Mouse (Mus musculus): ENCODE measurements around the gene Gm49354. TPM values are rescaled to one million over a fixed set of nuclear protein-coding genes. Genes with fewer than 3 reads are reported as not detected.
"Not testable (repeated sequence)": the region's sequence is repeated elsewhere in the genome, so short reads cannot be mapped to it uniquely, and the experiment has no call there.

Gene Gm49354
- polyA plus RNA-seq, 1 experiment from 2014 or later, result not detected

DNA sequence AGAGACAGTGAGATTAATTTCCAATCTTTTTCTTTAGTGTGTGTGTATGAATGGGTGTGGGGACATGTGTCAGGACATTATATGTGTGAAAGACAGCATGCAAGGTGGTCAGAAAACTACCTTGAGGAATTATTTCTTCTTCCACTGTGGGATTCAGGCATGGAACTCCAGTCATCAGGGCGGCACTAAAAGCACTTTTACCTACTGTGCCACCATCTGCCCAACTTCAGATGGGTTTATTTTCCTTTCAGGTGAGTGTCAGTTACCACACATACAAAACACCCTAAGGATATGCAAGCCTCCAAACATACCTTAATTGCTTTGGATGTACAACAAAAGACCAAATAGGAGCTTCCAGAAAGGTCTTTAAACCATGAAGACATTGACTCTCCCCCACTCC, 12.7 kb upstream of the Gm49354 start:
- no peaks in the 10 kb centered on the region for H3K27me3 ChIP-seq (ENCODE audit: poor library complexity, severe bottlenecking)
- H3K9me3 ChIP-seq, result no peaks in the 10 kb centered on the region
- no peak overlapping the region for H3K27ac ChIP-seq
- peaks cover 100% of the 10 kb centered on the region for H3K36me3 ChIP-seq (replicated peaks)
- no peaks in the 10 kb centered on the region for H3K4me1 ChIP-seq
- WGBS, result 88% methylated on average over 1 of the region's 1 CpGs
- DNase-seq (ENCODE audit: extremely low spot score, low spot score), result no peak
- no peak overlapping the region for H3K4me3 ChIP-seq

GRCm38 (mm10) chr13:59779744-59780264, 2.2 kb downstream of the Gm49354 start:
- H3K27me3 ChIP-seq (ENCODE audit: poor library complexity, severe bottlenecking); H3K4me1 ChIP-seq; DNase-seq (ENCODE audit: extremely low spot score, low spot score); H3K4me3 ChIP-seq; H3K27ac ChIP-seq; H3K9me3 ChIP-seq: not testable (repeated sequence)
- peaks cover 99% of the 10 kb centered on the region for H3K36me3 ChIP-seq (replicated peaks)
- WGBS, result 90% methylated on average over 1 of the region's 1 CpGs

GRCm38 (mm10) chr13:59779213-59779612, 2.8 kb downstream of the Gm49354 start:
- H3K36me3 ChIP-seq (replicated peaks), result peaks cover 96% of the 10 kb centered on the region
- no peak overlapping the region for H3K4me3 ChIP-seq
- H3K4me1 ChIP-seq, result no peaks in the 10 kb centered on the region
- H3K27me3 ChIP-seq (ENCODE audit: poor library complexity, severe bottlenecking), result no peaks in the 10 kb centered on the region
- 88% methylated on average over 4 of the region's 4 CpGs for WGBS
- no peak for DNase-seq (ENCODE audit: extremely low spot score, low spot score)
- H3K9me3 ChIP-seq, result no peaks in the 10 kb centered on the region
- H3K27ac ChIP-seq, result no peak overlapping the region

DNA sequence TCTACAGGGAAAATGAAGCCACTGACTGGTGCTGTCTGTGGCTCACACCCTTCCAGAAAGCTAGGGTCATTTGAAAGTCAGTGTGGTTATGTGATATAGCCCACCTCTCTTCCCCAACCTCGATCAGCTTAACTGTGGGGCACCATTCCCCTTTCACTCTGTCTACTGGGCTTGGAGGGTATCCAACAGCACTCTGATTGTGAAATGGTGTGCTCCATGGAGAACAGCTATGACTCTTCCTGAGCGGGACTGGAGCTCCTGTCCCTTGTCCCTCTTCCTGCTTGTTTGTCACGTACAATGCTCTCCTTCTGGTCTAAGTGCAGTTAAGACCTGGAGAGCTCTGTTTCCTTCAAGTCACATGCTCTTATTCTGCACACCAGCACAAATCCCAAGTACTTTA, 6.9 kb downstream of the Gm49354 start:
- Histone ChIP-seq H3K9me3 (no peaks in the 10 kb centered on the region), H3K27me3 (ENCODE audit: poor library complexity, severe bottlenecking) (no peaks in the 10 kb centered on the region), H3K4me3 (no peak overlapping the region), H3K27ac (no peak overlapping the region), H3K36me3 (replicated peaks) (peaks cover 87% of the 10 kb centered on the region), H3K4me1 (peaks cover 13% of the 10 kb centered on the region)
- DNase-seq (ENCODE audit: extremely low spot score, low spot score), result no peak
- 88% methylated on average over 3 of the region's 3 CpGs for WGBS

GRCm38 (mm10) chr13:59771257-59771656, 10.8 kb downstream of the Gm49354 start:
- H3K4me1 ChIP-seq, result peaks cover 41% of the 10 kb centered on the region
- no peaks in the 10 kb centered on the region for H3K27me3 ChIP-seq (ENCODE audit: poor library complexity, severe bottlenecking)
- DNase-seq (ENCODE audit: extremely low spot score, low spot score), result no peak
- peak overlapping the region; percentile 91; the same call in 1 of the 2 replicates for H3K27ac ChIP-seq
- H3K9me3 ChIP-seq, result no peaks in the 10 kb centered on the region
- peaks cover 58% of the 10 kb centered on the region for H3K36me3 ChIP-seq (replicated peaks)
- 74% methylated on average over 9 of the region's 9 CpGs for WGBS
- peak overlapping the region; percentile 94; the same call in 1 of the 2 replicates for H3K4me3 ChIP-seq

- H3K27me3 ChIP-seq (ENCODE audit: poor library complexity, severe bottlenecking), result no peaks in the 10 kb centered on the region
- H3K4me3 ChIP-seq, result peak overlapping the region; percentile 94
- peaks cover 54% of the 10 kb centered on the region for H3K36me3 ChIP-seq (replicated peaks)
- no peaks in the 10 kb centered on the region for H3K9me3 ChIP-seq
- peak overlapping the region; percentile 91 for H3K27ac ChIP-seq
- H3K4me1 ChIP-seq, result peaks cover 45% of the 10 kb centered on the region
- 75% methylated on average over 9 of the region's 9 CpGs for WGBS
- no peak for DNase-seq (ENCODE audit: extremely low spot score, low spot score)
Measured at GRCm38 (mm10) chr13:59770847-59771246, 11.2 kb downstream of the Gm49354 start.

GRCm38 (mm10) chr13:59770164-59770562, 11.9 kb downstream of the Gm49354 start:
- Histone ChIP-seq H3K27ac (peak overlapping the region; percentile 91), H3K4me1 (peaks cover 49% of the 10 kb centered on the region), H3K4me3 (peak overlapping the region; percentile 94), H3K27me3 (ENCODE audit: poor library complexity, severe bottlenecking) (no peaks in the 10 kb centered on the region), H3K36me3 (replicated peaks) (peaks cover 47% of the 10 kb centered on the region), H3K9me3 (no peaks in the 10 kb centered on the region)
- DNase-seq (ENCODE audit: extremely low spot score, low spot score), result peak; percentile 90
- under 1% methylated on average over 28 of the region's 28 CpGs for WGBS

- peaks cover 41% of the 10 kb centered on the region for H3K36me3 ChIP-seq (replicated peaks)
Measured at GRCm38 (mm10) chr13:59769296-59770163, 12.5 kb downstream of the Gm49354 start, which contains the start of gene Isca1. Isca1 (minus strand) TSS chr13:59769810.

DNA sequence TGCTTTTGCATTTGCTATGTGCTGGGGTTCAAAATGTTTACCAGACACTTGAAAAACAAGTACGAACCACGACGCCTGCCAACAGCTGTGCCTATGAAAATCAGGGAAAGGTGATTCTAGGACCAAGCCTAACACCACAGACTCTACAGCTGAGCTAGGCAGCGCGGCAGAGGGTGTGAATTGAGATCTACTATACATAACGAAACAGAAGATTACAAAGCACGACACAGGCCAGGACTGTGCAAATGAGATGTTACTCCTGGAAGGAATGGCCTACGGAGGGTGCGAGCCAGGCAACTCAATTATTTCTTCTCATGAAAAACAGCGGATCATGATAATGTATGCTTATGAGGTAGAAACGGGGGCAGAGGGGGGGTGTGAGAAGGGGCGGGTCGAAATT, 13.5 kb downstream of the Gm49354 start:
- H3K4me3 ChIP-seq, result peak overlapping the region; percentile 94
- WGBS, result 55% methylated on average over 13 of the region's 13 CpGs
- DNase-seq (ENCODE audit: extremely low spot score, low spot score), result no peak

More at GRCm38 (mm10) chr13:59769296-59770163, 12.5 kb downstream of the Gm49354 start, which contains the start of gene Isca1:
- DNase-seq (ENCODE audit: extremely low spot score, low spot score), result peak; percentile 99
- WGBS, result under 1% methylated on average over 91 of the region's 91 CpGs
- H3K4me1 ChIP-seq, result peaks cover 49% of the 10 kb centered on the region
- H3K4me3 ChIP-seq, result peak within 1 kb of the TSS; percentile 94
- no peaks in the 10 kb centered on the region for H3K9me3 ChIP-seq
- peak within 1 kb of the TSS; percentile 91 for H3K27ac ChIP-seq
- no peaks in the 10 kb centered on the region for H3K27me3 ChIP-seq (ENCODE audit: poor library complexity, severe bottlenecking)

DNA sequence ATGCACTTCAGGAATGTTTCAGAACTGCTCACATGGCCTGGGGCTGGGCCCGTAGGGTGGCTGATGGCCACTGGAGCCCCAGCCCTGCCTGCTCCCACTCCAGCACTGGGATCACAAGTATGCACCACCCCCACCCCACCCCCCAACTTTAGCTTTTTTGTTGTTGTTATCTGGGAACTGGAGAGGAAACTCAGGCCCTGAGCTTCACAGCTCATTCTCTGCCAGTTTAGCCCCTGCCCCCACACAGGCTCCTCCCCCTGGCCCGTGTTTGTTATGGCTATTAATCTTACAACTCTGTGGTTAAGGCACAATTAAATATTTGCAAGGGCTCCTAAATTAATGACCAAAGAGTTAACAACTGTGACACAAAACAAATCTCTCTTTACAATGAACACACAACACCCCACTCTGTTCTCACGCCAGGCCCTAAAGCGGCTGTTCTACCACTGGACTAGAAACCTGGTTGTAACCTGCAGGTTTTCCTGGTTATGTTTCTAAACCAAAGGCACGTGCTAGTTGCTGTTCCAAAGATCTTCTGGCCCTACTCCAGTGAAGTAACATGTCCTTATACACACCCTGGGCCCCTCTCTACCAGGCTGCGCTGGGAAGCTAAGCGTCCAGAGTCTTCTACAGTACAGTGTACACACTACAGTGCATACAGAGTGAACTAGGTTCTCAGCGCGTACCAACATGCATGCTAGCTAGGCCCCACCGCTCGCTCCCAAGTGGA, 15.1 kb downstream of the Gm49354 start:
- 84% methylated on average over 11 of the region's 11 CpGs for WGBS
- peak overlapping the region; percentile 19 for H3K4me3 ChIP-seq
- H3K27me3 ChIP-seq (ENCODE audit: poor library complexity, severe bottlenecking), result no peaks in the 10 kb centered on the region
- no peak for DNase-seq (ENCODE audit: extremely low spot score, low spot score)
- peaks cover 37% of the 10 kb centered on the region for H3K36me3 ChIP-seq (replicated peaks)
- peaks cover 49% of the 10 kb centered on the region for H3K4me1 ChIP-seq
- no peaks in the 10 kb centered on the region for H3K9me3 ChIP-seq
- H3K27ac ChIP-seq, result no peak overlapping the region

More for the DNA sequence above, 13.5 kb downstream of the Gm49354 start:
- Histone ChIP-seq H3K36me3 (replicated peaks) (peaks cover 37% of the 10 kb centered on the region), H3K4me1 (peaks cover 49% of the 10 kb centered on the region), H3K9me3 (no peaks in the 10 kb centered on the region), H3K27ac (peak overlapping the region; percentile 91; the same call in 1 of the 2 replicates), H3K27me3 (ENCODE audit: poor library complexity, severe bottlenecking) (no peaks in the 10 kb centered on the region)

- H3K9me3 ChIP-seq, result no peaks in the 10 kb centered on the region
- DNase-seq (ENCODE audit: extremely low spot score, low spot score), result no peak
- no peaks in the 10 kb centered on the region for H3K27me3 ChIP-seq (ENCODE audit: poor library complexity, severe bottlenecking)
- 95% methylated on average over 7 of the region's 7 CpGs for WGBS
- H3K27ac ChIP-seq, result no peak overlapping the region
- H3K4me1 ChIP-seq, result peaks cover 23% of the 10 kb centered on the region
- H3K4me3 ChIP-seq, result no peak overlapping the region
- peaks cover 69% of the 10 kb centered on the region for H3K36me3 ChIP-seq (replicated peaks)
Measured at GRCm38 (mm10) chr13:59762791-59763190, 19.3 kb downstream of the Gm49354 start.

- H3K27me3 ChIP-seq (ENCODE audit: poor library complexity, severe bottlenecking), result no peaks in the 10 kb centered on the region
- no peak overlapping the region for H3K4me3 ChIP-seq
- 94% methylated on average over 7 of the region's 7 CpGs for WGBS
- H3K4me1 ChIP-seq, result no peaks in the 10 kb centered on the region
- H3K9me3 ChIP-seq, result no peaks in the 10 kb centered on the region
- peaks cover 78% of the 10 kb centered on the region for H3K36me3 ChIP-seq (replicated peaks)
- DNase-seq (ENCODE audit: extremely low spot score, low spot score), result no peak
- H3K27ac ChIP-seq, result no peak overlapping the region
Measured at GRCm38 (mm10) chr13:59756906-59757305, 25.1 kb downstream of the Gm49354 start.

All from forebrain, embryonic 10.5 days (tissue).